Mouse (Mus musculus) stomach, embryonic 15.5 days (tissue): ENCODE results near the gene Ppp6r2. TPM values are rescaled to one million over a fixed set of nuclear protein-coding genes. Genes with fewer than 3 reads are reported as not detected.

Experiments
- ATAC-seq: fragments of 200-750 bp; cut with Nextera tagmentation; 2 replicates; pipeline ENCODE4 v1.8.0; 2017; ENCODE audit warnings: low read depth, moderate number of reproducible peaks, moderate TSS enrichment; ENCODE audit not compliant: insufficient read depth, low FRiP score
- H3K27ac ChIP-seq: fragments of 300-500 bp; sonication (generic); 2 replicates; pipeline ENCODE4 v1.5.1; 2015; ENCODE audit warnings: mild to moderate bottlenecking, inconsistent platforms
- H3K27me3 ChIP-seq: fragments of 300-500 bp; sonication (generic); replicated peaks from 2 replicates; pipeline ENCODE4 v1.6.1; 2015; ENCODE audit warnings: inconsistent platforms
- H3K36me3 ChIP-seq: fragments of 300-500 bp; sonication (generic); 2 replicates; pipeline ENCODE4 v1.6.1; 2015; ENCODE audit warnings: inconsistent platforms
- H3K4me1 ChIP-seq: fragments of 300-500 bp; sonication (generic); 2 replicates; pipeline ENCODE4 v1.6.1; 2015; ENCODE audit warnings: inconsistent platforms
- H3K4me2 ChIP-seq: fragments of 300-500 bp; sonication (generic); 2 replicates; pipeline ENCODE4 v1.6.1; 2015; ENCODE audit warnings: mild to moderate bottlenecking, inconsistent platforms
- H3K4me3 ChIP-seq: fragments of 300-500 bp; sonication (generic); replicated peaks from 2 replicates; pipeline ENCODE4 v1.5.1; 2015; ENCODE audit warnings: inconsistent platforms
- H3K9ac ChIP-seq: fragments of 300-500 bp; sonication (generic); 2 replicates; pipeline ENCODE4 v1.6.1; 2015; ENCODE audit warnings: inconsistent platforms
- H3K9me3 ChIP-seq: fragments of 300-500 bp; sonication (generic); 2 replicates; pipeline ENCODE4 v1.6.1; 2016; ENCODE audit warnings: inconsistent platforms
- WGBS: fragments of 180-500 bp; shearing (Covaris S2); methylation state at CpG from one replicate; pipeline ENCODE4 v1.1.7; 2015; 5-methylcytosine and 5-hydroxymethylcytosine counted together
- polyA plus RNA-seq: library from polyadenylated mRNA; unstranded; fragments of >200 nt; fragmentation: Nextera tagmentation; extraction: Ambion mirVana; gene quantifications from 2 replicates; pipeline ENCODE4 v1.2.1, GENCODE M21; 2015

Ppp6r2 gene
- polyA plus RNA-seq, result 25.4 and 28.5 TPM in 2 replicates

- Histone ChIP-seq H3K27me3 (no peaks in the 10 kb centered on the region), H3K4me1 (peaks cover 9% of the 10 kb centered on the region), H3K4me2 (peak within 1 kb of the TSS; percentile 77), H3K9ac (peak within 1 kb of the TSS; percentile 92), H3K36me3 (no peaks in the 10 kb centered on the region), H3K4me3 (peak within 1 kb of the TSS; percentile 99), H3K9me3 (no peaks in the 10 kb centered on the region), H3K27ac (peak within 1 kb of the TSS; percentile 86)
- peak; percentile 71 for ATAC-seq
- 3% methylated on average over 68 of the region's 73 CpGs for WGBS
These were observed at the start of gene Ppp6r2 for GRCm38 (mm10) chr15:89210915-89211715. Gene Ppp6r2, plus strand, starts transcription at chr15:89211553.

GRCm38 (mm10) chr15:89165478-89165877, 45.9 kb upstream of the Ppp6r2 start:
- peaks cover 21% of the 10 kb centered on the region for H3K4me1 ChIP-seq
- no peak for ATAC-seq
- H3K27ac ChIP-seq, result no peak overlapping the region
- no peak overlapping the region for H3K4me2 ChIP-seq
- no peaks in the 10 kb centered on the region for H3K9me3 ChIP-seq
- no peak overlapping the region for H3K4me3 ChIP-seq
- H3K9ac ChIP-seq, result no peak overlapping the region
- H3K36me3 ChIP-seq, result peaks cover 74% of the 10 kb centered on the region
- WGBS, result 94% methylated on average over 12 of the region's 12 CpGs
- no peaks in the 10 kb centered on the region for H3K27me3 ChIP-seq

GRCm38 (mm10) chr15:89168922-89169321, 42.4 kb upstream of the Ppp6r2 start:
- ATAC-seq, result no peak
- Histone ChIP-seq H3K9ac (no peak overlapping the region), H3K27ac (peak overlapping the region; percentile 74), H3K36me3 (peaks cover 42% of the 10 kb centered on the region), H3K4me3 (no peak overlapping the region), H3K4me2 (peak overlapping the region; percentile 29), H3K4me1 (peaks cover 52% of the 10 kb centered on the region), H3K9me3 (no peaks in the 10 kb centered on the region), H3K27me3 (no peaks in the 10 kb centered on the region)
- 39% methylated on average over 10 of the region's 10 CpGs for WGBS

GRCm38 (mm10) chr15:89169431-89169830, 41.9 kb upstream of the Ppp6r2 start:
- Histone ChIP-seq H3K27ac (peak overlapping the region; percentile 74), H3K4me1 (peaks cover 57% of the 10 kb centered on the region), H3K4me3 (no peak overlapping the region), H3K36me3 (peaks cover 37% of the 10 kb centered on the region), H3K9me3 (no peaks in the 10 kb centered on the region), H3K9ac (no peak overlapping the region), H3K4me2 (peak overlapping the region; percentile 29), H3K27me3 (no peaks in the 10 kb centered on the region)
- peak; percentile 77 for ATAC-seq
- WGBS, result 13% methylated on average over 10 of the region's 10 CpGs

GRCm38 (mm10) chr15:89170102-89170501, 41.3 kb upstream of the Ppp6r2 start:
- Histone ChIP-seq H3K36me3 (peaks cover 31% of the 10 kb centered on the region), H3K9ac (no peak overlapping the region), H3K4me2 (no peak overlapping the region), H3K9me3 (no peaks in the 10 kb centered on the region), H3K27me3 (no peaks in the 10 kb centered on the region), H3K4me1 (peaks cover 64% of the 10 kb centered on the region), H3K27ac (peak overlapping the region; percentile 74), H3K4me3 (no peak overlapping the region)
- no peak for ATAC-seq
- 32% methylated on average over 3 of the region's 3 CpGs for WGBS

- no peak overlapping the region for H3K9ac ChIP-seq
- H3K4me3 ChIP-seq, result no peak overlapping the region
- WGBS, result 83% methylated on average over 5 of the region's 5 CpGs
- no peak for ATAC-seq
- no peak overlapping the region for H3K27ac ChIP-seq
- peaks cover 16% of the 10 kb centered on the region for H3K36me3 ChIP-seq
- H3K4me1 ChIP-seq, result peaks cover 78% of the 10 kb centered on the region
- no peak overlapping the region for H3K4me2 ChIP-seq
- no peaks in the 10 kb centered on the region for H3K27me3 ChIP-seq
- H3K9me3 ChIP-seq, result no peaks in the 10 kb centered on the region
These were observed 39.8 kb upstream of the Ppp6r2 start for GRCm38 (mm10) chr15:89171526-89172051.

- Histone ChIP-seq H3K27me3 (no peaks in the 10 kb centered on the region), H3K27ac (peak overlapping the region; percentile 42; the same call in 1 of the 2 replicates), H3K4me1 (peaks cover 86% of the 10 kb centered on the region), H3K4me2 (peak overlapping the region; percentile 99), H3K36me3 (peaks cover 8% of the 10 kb centered on the region), H3K9me3 (no peaks in the 10 kb centered on the region), H3K9ac (no peak overlapping the region), H3K4me3 (peak overlapping the region; percentile 54)
- WGBS, result 45% methylated on average over 17 of the region's 17 CpGs
- ATAC-seq, result no peak
These were observed 38.9 kb upstream of the Ppp6r2 start for GRCm38 (mm10) chr15:89172276-89172935.

- peak overlapping the region; percentile 42 for H3K27ac ChIP-seq
- no peaks in the 10 kb centered on the region for H3K27me3 ChIP-seq
- H3K4me3 ChIP-seq, result peak overlapping the region; percentile 54
- ATAC-seq, result no peak; the same call in 1 of the 2 replicates
- H3K36me3 ChIP-seq, result no peaks in the 10 kb centered on the region
- peak overlapping the region; percentile 61 for H3K9ac ChIP-seq
- H3K4me1 ChIP-seq, result peaks cover 95% of the 10 kb centered on the region
- peak overlapping the region; percentile 99 for H3K4me2 ChIP-seq
- WGBS, result under 1% methylated on average over 65 of the region's 65 CpGs
- H3K9me3 ChIP-seq, result no peaks in the 10 kb centered on the region
These were observed 38.1 kb upstream of the Ppp6r2 start for GRCm38 (mm10) chr15:89173024-89173905.

- peak overlapping the region; percentile 99 for H3K4me2 ChIP-seq
- H3K4me1 ChIP-seq, result peaks cover 99% of the 10 kb centered on the region
- WGBS, result under 1% methylated on average over 15 of the region's 15 CpGs
- peak overlapping the region; percentile 61; the same call in 1 of the 2 replicates for H3K9ac ChIP-seq
- H3K27me3 ChIP-seq, result no peaks in the 10 kb centered on the region
- H3K4me3 ChIP-seq, result peak overlapping the region; percentile 54
- peak; percentile 47; the same call in 1 of the 2 replicates for ATAC-seq
- H3K27ac ChIP-seq, result peak overlapping the region; percentile 42
- H3K9me3 ChIP-seq, result no peaks in the 10 kb centered on the region
- no peaks in the 10 kb centered on the region for H3K36me3 ChIP-seq
These were observed 37.5 kb upstream of the Ppp6r2 start for GRCm38 (mm10) chr15:89173906-89174214.

GRCm38 (mm10) chr15:89174889-89175339, 36.4 kb upstream of the Ppp6r2 start:
- no peak overlapping the region for H3K9ac ChIP-seq
- H3K27ac ChIP-seq, result peak overlapping the region; percentile 38; the same call in 1 of the 2 replicates
- no peaks in the 10 kb centered on the region for H3K9me3 ChIP-seq
- ATAC-seq, result no peak
- no peak overlapping the region for H3K4me3 ChIP-seq
- H3K4me2 ChIP-seq, result peak overlapping the region; percentile 99; the same call in 1 of the 2 replicates
- H3K4me1 ChIP-seq, result peaks cover 96% of the 10 kb centered on the region
- no peaks in the 10 kb centered on the region for H3K36me3 ChIP-seq
- WGBS, result 53% methylated on average over 11 of the region's 11 CpGs
- H3K27me3 ChIP-seq, result no peaks in the 10 kb centered on the region

GRCm38 (mm10) chr15:89175411-89176155, 35.8 kb upstream of the Ppp6r2 start:
- H3K36me3 ChIP-seq, result no peaks in the 10 kb centered on the region
- peaks cover 89% of the 10 kb centered on the region for H3K4me1 ChIP-seq
- no peaks in the 10 kb centered on the region for H3K27me3 ChIP-seq
- 66% methylated on average over 13 of the region's 13 CpGs for WGBS
- H3K4me2 ChIP-seq, result peak overlapping the region; percentile 11; the same call in 1 of the 2 replicates
- H3K9me3 ChIP-seq, result no peaks in the 10 kb centered on the region
- no peak overlapping the region for H3K4me3 ChIP-seq
- no peak for ATAC-seq
- peak overlapping the region; percentile 38 for H3K27ac ChIP-seq
- H3K9ac ChIP-seq, result no peak overlapping the region
